In genomic region chr1:172082899-172083445, GRCm38 (mm10) we compare ENCODE assay signal across 8 mouse cellular contexts. TPM values are rescaled to one million over a fixed set of nuclear protein-coding genes. Genes with fewer than 3 reads are reported as not detected.
DNase-seq lines count a peak whose midpoint lies in the region; ATAC-seq and TF ChIP-seq lines count a peak whose summit lies in the region.

No protein-coding gene starts in this region.

- H3K4me2 ChIP-seq in forebrain, embryonic 16.5 days (ENCODE audit: low read length), result peak overlapping the region; percentile 67
- peak overlapping the region; percentile 72 for H3K4me2 ChIP-seq in liver, postnatal 0 days (ENCODE audit: low read depth, low read length)

- DNase-seq in gastrocnemius, adult 2 months, result no peak
- no peak for DNase-seq in gastrocnemius, postnatal 36 days
- DNase-seq in liver, postnatal 0 days, result no peak
- DNase-seq in right cerebral cortex, postnatal 4 days, result no peak
- DNase-seq in adrenal gland, postnatal 4 days (ENCODE audit: low spot score in 2 of 2), result no peak
- DNase-seq in ovary, postnatal 36 days (ENCODE audit: low spot score), result no peak

- peak; percentile 65; the same call in 1 of the 2 replicates for ATAC-seq in forebrain, embryonic 16.5 days
- peak; percentile 69 for ATAC-seq in liver, postnatal 0 days

- peak overlapping the region; percentile 98 for H3K27ac ChIP-seq in gastrocnemius, adult 2 months
- peak overlapping the region; percentile 46 for H3K27ac ChIP-seq in forebrain, embryonic 16.5 days (ENCODE audit: low read length)
- peak overlapping the region; percentile 79 for H3K27ac ChIP-seq in liver, postnatal 0 days (ENCODE audit: low read depth)

- 2% methylated on average over 24 of the region's 24 CpGs for WGBS in forebrain, embryonic 16.5 days
- WGBS in liver, postnatal 0 days (ENCODE audit: insufficient replicate concordance), result 2% methylated on average over 24 of the region's 24 CpGs

- TF ChIP-seq EP300 in liver, postnatal 0 days (IDR thresholded peaks at IDR 0.05; ENCODE audit: low read depth), result no peak

- TF ChIP-seq CTCF in gastrocnemius, adult 2 months (IDR thresholded peaks at IDR 0.05), result no peak
- no peak for TF ChIP-seq CTCF in E14TG2a.4 (conservative IDR thresholded peaks at IDR 0.05; ENCODE audit: low read length)
- TF ChIP-seq CTCF in liver, postnatal 0 days (IDR thresholded peaks at IDR 0.05; ENCODE audit: low read depth), result no peak

- no peaks in the 10 kb centered on the region for H3K9me3 ChIP-seq in E14TG2a.4 (ENCODE audit: low read length)
- no peaks in the 10 kb centered on the region for H3K9me3 ChIP-seq in forebrain, embryonic 16.5 days (ENCODE audit: control insufficient read depth, low read length)
- no peaks in the 10 kb centered on the region for H3K9me3 ChIP-seq in liver, postnatal 0 days (ENCODE audit: low read length)

- peaks cover 29% of the 10 kb centered on the region for H3K36me3 ChIP-seq in E14TG2a.4 (ENCODE audit: insufficient read depth, low read length)
- peaks cover 3% of the 10 kb centered on the region for H3K36me3 ChIP-seq in forebrain, embryonic 16.5 days (ENCODE audit: control insufficient read depth, insufficient read depth)
- H3K36me3 ChIP-seq in liver, postnatal 0 days (replicated peaks; ENCODE audit: insufficient read depth, low read length), result peaks cover 15% of the 10 kb centered on the region

- peak overlapping the region; percentile 83 for H3K9ac ChIP-seq in forebrain, embryonic 16.5 days (replicated peaks; ENCODE audit: low read depth, low read length)
- peak overlapping the region; percentile 87 for H3K9ac ChIP-seq in liver, postnatal 0 days (replicated peaks)

- H3K4me3 ChIP-seq in gastrocnemius, adult 2 months, result peak overlapping the region; percentile 70
- H3K4me3 ChIP-seq in E14TG2a.4 (replicated peaks; ENCODE audit: low read length), result peak overlapping the region; percentile 91
- H3K4me3 ChIP-seq in forebrain, embryonic 16.5 days (replicated peaks; ENCODE audit: low read length), result peak overlapping the region; percentile 80
- H3K4me3 ChIP-seq in liver, postnatal 0 days (ENCODE audit: low read depth, low read length), result peak overlapping the region; percentile 85

- H3K4me1 ChIP-seq in E14TG2a.4 (replicated peaks; ENCODE audit: low read depth, low read length), result peaks cover 10% of the 10 kb centered on the region
- H3K4me1 ChIP-seq in forebrain, embryonic 16.5 days (replicated peaks; ENCODE audit: control insufficient read depth, insufficient read depth, low read length), result peaks cover 17% of the 10 kb centered on the region
- H3K4me1 ChIP-seq in liver, postnatal 0 days (ENCODE audit: insufficient read depth), result peaks cover 14% of the 10 kb centered on the region

- H3K27me3 ChIP-seq in E14TG2a.4 (ENCODE audit: insufficient read depth, low read length), result no peaks in the 10 kb centered on the region
- H3K27me3 ChIP-seq in forebrain, embryonic 16.5 days (replicated peaks; ENCODE audit: control insufficient read depth, insufficient read depth, low read length), result no peaks in the 10 kb centered on the region
- H3K27me3 ChIP-seq in liver, postnatal 0 days (ENCODE audit: insufficient read depth, low read length), result no peaks in the 10 kb centered on the region

- intact Hi-C loops in gastrocnemius, adult 2 months (cut with DNase I), result loop anchor here (5.0 kb wide), 1 partner anchor 294 kb away; the partner anchor contains the start of gene Pigm
- intact Hi-C loops in gastrocnemius, postnatal 36 days (cut with DNase I), result no loop called here

RNA-seq across cellular contexts. Expression of gene Ncstn, which starts 0.4 kb away (rescaled TPM):
- total RNA-seq in gastrocnemius, adult 2 months (2021), result 10 to 100 TPM; 27.1 to 31.9 TPM
- total RNA-seq in gastrocnemius, postnatal 36 days (2021), result 10 to 100 TPM; 25.1 to 28.8 TPM
- polyA plus RNA-seq in forebrain, embryonic 16.5 days (2015; fragmentation: Nextera tagmentation; extraction: Ambion mirVana), result 108 and 112 TPM in 2 replicates
- 36.7 and 41.8 TPM in 2 replicates for polyA plus RNA-seq in liver, postnatal 0 days (2015; fragmentation: Nextera tagmentation; extraction: Ambion mirVana)
- total RNA-seq in adrenal gland, postnatal 4 days (2021), result 100 to 1,000 TPM; 148 to 154 TPM

RNA-seq across cellular contexts. Expression of gene Copa, which starts 0.6 kb away (rescaled TPM):
- total RNA-seq in gastrocnemius, adult 2 months (2021), result 10 to 100 TPM; 88.3 to 90.9 TPM
- total RNA-seq in gastrocnemius, postnatal 36 days (2021), result 10 to 100 TPM; 67.9 to 80.5 TPM
- 235 and 242 TPM in 2 replicates for polyA plus RNA-seq in forebrain, embryonic 16.5 days (2015; fragmentation: Nextera tagmentation; extraction: Ambion mirVana)
- polyA plus RNA-seq in liver, postnatal 0 days (2015; fragmentation: Nextera tagmentation; extraction: Ambion mirVana), result 50.2 and 55.4 TPM in 2 replicates
- total RNA-seq in adrenal gland, postnatal 4 days (2021), result 100 to 1,000 TPM; 187 to 205 TPM

RNA-seq across cellular contexts. Expression of gene Nhlh1, which starts 25.6 kb away (rescaled TPM):
- total RNA-seq in gastrocnemius, adult 2 months (2021), result not detected
- not detected for total RNA-seq in gastrocnemius, postnatal 36 days (2021)
- polyA plus RNA-seq in forebrain, embryonic 16.5 days (2015; fragmentation: Nextera tagmentation; extraction: Ambion mirVana), result 2.0 TPM in 2 replicates
- polyA plus RNA-seq in liver, postnatal 0 days (2015; fragmentation: Nextera tagmentation; extraction: Ambion mirVana), result not detected in 2 replicates
- total RNA-seq in adrenal gland, postnatal 4 days (2021), result under 1 TPM in 1 of 2 experiments, not detected in 1; 0.31 TPM

RNA-seq across cellular contexts. Expression of gene Pex19, which starts 43.6 kb away (rescaled TPM):
- total RNA-seq in gastrocnemius, adult 2 months (2021), result 10 to 100 TPM; 62.9 to 80.8 TPM
- total RNA-seq in gastrocnemius, postnatal 36 days (2021), result 10 to 100 TPM; 73.9 to 77.5 TPM
- 155 and 157 TPM in 2 replicates for polyA plus RNA-seq in forebrain, embryonic 16.5 days (2015; fragmentation: Nextera tagmentation; extraction: Ambion mirVana)
- polyA plus RNA-seq in liver, postnatal 0 days (2015; fragmentation: Nextera tagmentation; extraction: Ambion mirVana), result 85.9 and 91.7 TPM in 2 replicates
- 100 to 1,000 TPM; 168 to 170 TPM for total RNA-seq in adrenal gland, postnatal 4 days (2021)

RNA-seq across cellular contexts. Expression of gene Vangl2, which starts 54.7 kb away (rescaled TPM):
- under 1 TPM; 0.47 to 0.54 TPM for total RNA-seq in gastrocnemius, adult 2 months (2021)
- 1 to 10 TPM; 1.4 TPM for total RNA-seq in gastrocnemius, postnatal 36 days (2021)
- 40.5 and 42.7 TPM in 2 replicates for polyA plus RNA-seq in forebrain, embryonic 16.5 days (2015; fragmentation: Nextera tagmentation; extraction: Ambion mirVana)
- polyA plus RNA-seq in liver, postnatal 0 days (2015; fragmentation: Nextera tagmentation; extraction: Ambion mirVana), result 0.71 and 0.78 TPM in 2 replicates
- 10 to 100 TPM; 16.2 to 18.7 TPM for total RNA-seq in adrenal gland, postnatal 4 days (2021)

Comparison
In these comparisons a context has a peak if more than half of its experiments do, and no peak if none do; other contexts are left out.
1. H3K27ac ChIP-seq: peak in every context shown above with its lines; median percentile 98 in gastrocnemius, adult 2 months; 79 in liver, postnatal 0 days; 46 in forebrain, embryonic 16.5 days.
2. RNA of gene Ncstn, which starts 0.4 kb away (total RNA-seq): 148 to 154 TPM in adrenal gland, postnatal 4 days; 27.1 to 31.9 TPM in gastrocnemius, adult 2 months and 25.1 to 28.8 TPM in gastrocnemius, postnatal 36 days; every median in the first group is over 4 times any median in the second.
3. Peak in every context shown above with its lines, with median percentiles within 50 percentile points of each other: H3K4me3 ChIP-seq.